Mouse (Mus musculus) heart, postnatal 25 days (tissue): ENCODE measurements around the gene Nrros. TPM values are rescaled to one million over a fixed set of nuclear protein-coding genes. Genes with fewer than 3 reads are reported as not detected.
A peak's percentile ranks its signal among the peaks of the same experiment; 100 is the strongest.
"Not testable (repeated sequence)": the region's sequence is repeated elsewhere in the genome, so short reads cannot be mapped to it uniquely, and the experiment has no call there.

Experiments used
- DNase-seq: peaks from one replicate; pipeline ENCODE4 v3.0.0; 2022; ENCODE audit warnings: low spot score
- intact Hi-C: fragments of 180-260 bp; cut with DNase I; formaldehyde crosslinking; loops from one replicate; pipeline ENCODE4 v1.15.1; 2025
- total RNA-seq, 2 experiments: library from RNA; stranded (reverse); gene quantifications; 2 replicates each; pipeline ENCODE4 v1.2.3; 2021

Nrros gene
- total RNA-seq, 2 experiments from 2014 or later: 5.3 to 5.6 TPM

DNA sequence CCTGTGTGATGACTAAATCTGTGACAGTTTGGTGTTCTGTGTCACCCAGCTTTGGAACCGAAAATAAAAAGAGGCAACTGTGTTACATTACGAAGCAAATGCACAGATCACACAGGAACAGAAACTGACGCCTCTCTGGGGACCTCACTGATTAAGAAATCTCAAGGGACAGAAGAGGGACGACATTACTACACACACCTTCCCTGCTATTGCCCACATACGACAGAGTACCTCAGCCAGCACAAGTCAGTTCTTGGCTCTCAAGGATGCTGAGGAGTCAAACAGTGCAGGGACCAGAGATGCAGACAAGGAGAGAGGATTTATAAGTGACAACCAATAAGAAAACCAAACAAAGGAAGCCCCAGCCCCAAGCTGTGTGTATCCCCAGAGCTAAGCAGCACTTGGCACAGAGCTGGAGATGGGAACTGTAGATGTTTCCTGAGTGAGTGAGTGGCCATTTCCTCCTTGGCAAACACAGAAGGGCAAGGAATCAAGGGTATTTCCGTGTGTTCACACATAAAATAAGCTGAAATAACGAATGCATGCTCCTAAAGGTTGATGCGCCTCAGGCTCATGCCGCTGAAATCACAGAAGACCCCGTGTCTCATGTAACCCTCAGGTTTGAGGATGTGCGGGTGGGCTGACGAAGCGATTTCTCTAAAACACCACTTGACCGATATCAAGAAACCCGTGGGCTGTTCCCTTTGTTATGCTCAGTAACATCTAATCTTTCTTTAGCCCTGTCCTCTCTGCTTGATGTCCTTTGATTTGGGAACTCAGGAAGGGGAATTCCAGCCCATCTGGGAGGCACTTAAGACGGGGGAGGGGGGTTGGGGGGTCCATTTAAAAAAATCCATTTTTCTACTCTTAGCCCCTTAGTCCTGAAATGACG, 40.7 kb downstream of the Nrros start:
- intact Hi-C loops: no loop called here

DNA sequence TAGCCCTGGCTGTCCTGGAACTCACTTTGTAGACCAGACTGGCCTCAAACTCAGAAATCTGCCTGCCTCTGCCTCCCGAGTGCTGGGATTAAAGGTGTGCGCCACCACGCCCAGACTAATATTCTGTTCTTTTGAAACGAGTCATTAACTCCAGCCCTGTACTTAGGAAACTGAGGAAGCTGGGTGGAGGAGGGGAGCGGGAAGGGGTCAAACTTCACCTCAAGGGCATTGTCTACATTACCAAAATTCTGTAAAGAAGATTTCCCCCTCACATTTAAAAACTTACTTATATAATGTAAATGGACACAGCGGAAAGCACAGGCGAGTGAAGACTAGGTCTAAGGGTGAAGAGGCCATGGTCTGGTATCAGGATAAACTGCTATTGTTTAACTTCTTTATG, 41.4 kb downstream of the Nrros start:
- intact Hi-C loops: no loop called here
- no peak for DNase-seq

More for the DNA sequence above, 40.7 kb downstream of the Nrros start:
- DNase-seq: no peak

GRCm38 (mm10) chr16:32120454-32120853, 44.9 kb downstream of the Nrros start:
- DNase-seq: no peak
- intact Hi-C loops: no loop called here

DNA sequence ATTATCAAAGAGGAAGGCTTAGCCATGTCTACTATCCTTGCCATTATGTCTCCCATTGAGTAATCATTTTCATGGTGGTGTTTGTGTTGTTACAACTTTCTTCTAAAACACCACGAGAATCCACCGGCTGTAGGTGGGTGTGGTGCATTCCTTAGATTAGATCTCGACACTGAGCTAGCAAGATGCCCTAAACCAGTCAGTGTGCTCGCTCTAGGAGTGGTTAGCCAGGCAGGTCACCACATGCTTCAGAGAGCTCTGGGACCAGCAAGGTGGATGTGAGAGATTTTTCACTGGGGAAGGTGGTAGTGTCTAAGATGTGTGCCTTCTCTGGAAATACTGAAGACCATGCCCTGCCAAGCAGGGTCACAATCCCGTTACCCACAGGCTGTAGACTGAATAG, 49.2 kb downstream of the Nrros start:
- DNase-seq: no peak
- intact Hi-C loops: loop anchor here (5.0 to 10.0 kb wide), 3 partner anchors 49 to 381 kb away; partner anchors contain the start of genes Nrros and Zdhhc19

GRCm38 (mm10) chr16:32115781-32116180, 49.6 kb downstream of the Nrros start:
- intact Hi-C loops: loop anchor here (5.0 to 10.0 kb wide), 3 partner anchors 49 to 382 kb away; partner anchors contain the start of genes Nrros and Zdhhc19
- no peak for DNase-seq

GRCm38 (mm10) chr16:32114968-32115695, 50.3 kb downstream of the Nrros start:
- intact Hi-C loops: loop anchor here (5.0 to 10.0 kb wide), 3 partner anchors 50 to 382 kb away; partner anchors contain the start of genes Nrros and Zdhhc19
- peak; percentile 63 for DNase-seq

GRCm38 (mm10) chr16:32114406-32114805, 51.0 kb downstream of the Nrros start:
- no peak for DNase-seq

DNA sequence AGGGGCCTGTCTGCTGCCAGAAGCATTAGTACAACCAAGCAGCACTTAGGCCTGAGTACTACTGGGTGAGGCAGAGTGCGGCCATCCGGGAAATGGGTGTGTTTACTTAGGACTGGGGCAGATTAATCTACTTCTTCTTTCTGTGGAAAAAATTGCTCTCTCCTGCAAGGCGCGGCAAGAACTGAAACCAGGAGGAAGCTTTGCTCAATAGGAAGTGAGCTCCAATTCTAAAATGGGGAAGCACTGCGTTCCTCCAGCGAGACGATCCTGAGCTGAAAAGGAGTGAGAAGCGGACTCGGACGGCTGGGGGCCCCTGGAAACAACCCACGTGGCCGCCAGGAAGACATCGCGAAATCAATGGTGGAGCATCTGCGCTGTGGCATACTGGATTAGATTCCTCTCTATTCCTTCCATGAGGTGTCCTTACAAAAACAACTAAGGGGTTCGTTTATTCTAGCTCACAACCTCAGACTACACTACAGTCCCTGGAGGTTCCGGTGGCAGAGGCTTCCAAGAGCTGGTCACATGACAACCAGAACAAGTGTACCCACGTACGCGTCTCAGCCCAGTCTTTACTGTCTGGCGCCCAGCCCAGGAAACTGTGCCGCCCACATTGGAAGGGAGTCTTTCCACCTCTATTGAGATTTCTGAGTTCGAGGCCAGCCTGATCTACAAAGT, 51.7 kb downstream of the Nrros start:
- intact Hi-C loops: loop anchor here (10.0 kb wide), 1 partner anchor 51 kb away; the partner anchor contains the start of gene Nrros
- peak; percentile 49 for DNase-seq

More at GRCm38 (mm10) chr16:32114406-32114805, 51.0 kb downstream of the Nrros start:
- intact Hi-C loops: loop anchor here (10.0 kb wide), 1 partner anchor 50 kb away; the partner anchor contains the start of gene Nrros

- no peak for DNase-seq
- intact Hi-C loops: loop anchor here (10.0 kb wide), 1 partner anchor 54 kb away; the partner anchor contains the start of gene Nrros
Observed at GRCm38 (mm10) chr16:32110951-32111699, 54.3 kb downstream of the Nrros start.

DNA sequence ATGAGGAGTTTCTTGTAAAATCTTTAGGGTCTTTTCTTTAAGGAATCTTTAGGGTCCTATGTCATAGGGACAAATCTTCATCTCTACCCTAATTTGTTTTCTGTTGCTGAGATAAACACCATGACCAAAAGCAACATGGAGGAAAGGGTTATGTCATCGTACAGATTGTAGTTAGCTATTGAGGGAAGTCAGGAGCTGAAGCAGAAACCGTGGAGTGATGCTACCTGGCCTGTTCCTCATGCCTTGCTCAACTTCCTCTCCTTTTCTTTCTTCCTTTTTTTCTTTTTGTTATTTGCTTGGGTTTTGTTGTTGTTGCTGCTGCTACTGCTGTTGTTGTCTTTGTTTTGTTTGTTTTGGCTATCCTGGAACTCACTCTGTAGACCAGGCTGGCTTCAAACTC, 56.8 kb downstream of the Nrros start:
- intact Hi-C loops: no loop called here
- no peak for DNase-seq

DNA sequence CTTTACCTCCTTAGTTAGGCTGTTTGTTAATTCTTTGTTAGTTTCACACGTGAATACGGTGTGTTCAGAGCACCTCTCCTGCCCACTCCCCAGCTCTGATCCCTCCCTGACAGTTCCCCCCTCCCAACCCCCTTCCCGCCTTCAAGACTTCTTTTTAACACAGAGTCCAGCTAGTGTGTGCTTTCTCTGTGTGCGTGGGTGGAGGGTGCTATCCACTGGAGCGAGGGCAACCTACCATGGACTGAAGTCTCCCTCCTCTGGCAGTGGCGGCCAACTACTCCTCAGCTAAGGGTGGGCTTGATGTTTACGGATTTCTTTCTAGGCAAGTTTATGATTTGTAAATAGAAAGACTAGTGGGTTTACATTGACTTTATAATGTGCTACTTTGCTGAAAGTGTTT, 57.2 kb downstream of the Nrros start:
- no peak for DNase-seq
- intact Hi-C loops: no loop called here

- DNase-seq: no peak
- intact Hi-C loops: no loop called here
Observed at GRCm38 (mm10) chr16:32107342-32108045, 57.9 kb downstream of the Nrros start.

GRCm38 (mm10) chr16:32105698-32106097, 59.7 kb downstream of the Nrros start:
- intact Hi-C loops: no loop called here
- DNase-seq: no peak

- DNase-seq: no peak
- intact Hi-C loops: no loop called here
Observed at GRCm38 (mm10) chr16:32102295-32102694, 63.1 kb downstream of the Nrros start.

DNA sequence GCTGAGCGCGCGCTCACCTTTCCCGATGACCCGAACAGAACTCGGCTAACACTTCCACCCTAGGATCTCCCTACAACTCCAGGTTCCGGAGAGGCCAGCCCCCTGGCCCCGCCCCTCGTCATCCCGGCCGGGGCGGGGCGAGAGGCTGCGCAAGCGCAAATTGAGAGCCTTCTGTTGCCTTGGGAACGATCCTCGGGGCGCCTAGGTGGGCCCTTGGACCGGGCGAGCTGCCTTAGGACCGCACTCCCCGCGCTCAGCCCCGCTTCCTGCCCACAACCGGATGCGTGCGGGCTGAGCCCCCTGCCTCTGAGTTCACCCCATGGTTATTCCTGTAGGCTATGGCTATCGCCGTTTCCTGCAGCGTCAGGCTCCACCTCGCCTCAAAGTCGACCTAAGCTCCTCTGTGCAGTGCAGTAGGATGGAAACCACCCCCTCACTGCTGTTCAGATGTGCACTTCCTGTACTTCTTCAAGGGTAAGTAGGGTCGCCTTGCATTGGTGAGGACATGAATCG, 65.7 kb downstream of the Nrros start, which contains the start of the genes Pigx and Cep19:
TSS of gene Pigx (minus strand) at position 103 of the 513 bp plus-strand sequence.
TSS of gene Cep19 (plus strand) at position 163 of the 513 bp plus-strand sequence.
- peak; percentile 85 for DNase-seq
- intact Hi-C loops: loop anchor here (2.0 kb wide), 1 partner anchor 15 kb away; no protein-coding TSS in a partner anchor

DNA sequence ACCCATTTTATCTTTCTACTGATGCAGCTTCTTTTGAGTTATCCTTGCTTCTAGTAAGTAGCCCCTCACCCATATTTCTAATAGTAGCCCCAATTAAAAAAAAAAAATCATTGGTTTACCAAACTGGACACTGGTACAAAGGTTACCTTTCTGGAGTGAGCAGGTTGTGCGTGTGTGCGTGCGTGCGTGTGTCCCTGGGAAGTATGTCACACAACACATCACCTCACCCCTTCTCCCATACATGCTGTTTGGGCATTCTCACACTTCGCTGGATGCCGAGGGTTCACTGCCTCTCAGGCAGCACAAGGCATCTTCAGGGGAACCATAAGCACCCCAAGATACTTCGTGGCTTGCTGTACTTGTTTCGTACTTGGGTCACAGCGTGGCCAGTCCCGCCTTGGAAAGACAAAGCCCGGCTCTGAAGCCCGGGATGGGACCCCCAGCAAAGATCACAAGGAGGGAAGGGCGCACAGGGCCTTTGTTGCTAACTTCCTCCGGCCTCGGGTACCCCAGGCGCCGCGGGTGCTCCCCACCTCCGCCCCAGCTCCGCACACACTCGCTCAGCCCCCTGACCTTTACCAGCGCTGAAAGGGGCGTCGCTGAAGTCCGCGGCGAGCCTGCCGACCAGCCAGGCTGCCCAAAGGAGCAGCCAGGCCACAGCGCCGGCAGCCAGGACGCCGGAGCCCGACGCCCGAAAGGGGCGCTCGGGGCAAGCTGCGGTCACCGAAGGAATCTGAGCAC, 66.3 kb downstream of the Nrros start:
- no peak for DNase-seq
- intact Hi-C loops: loop anchor here (2.0 kb wide), 1 partner anchor 14 kb away; no protein-coding TSS in a partner anchor

DNA sequence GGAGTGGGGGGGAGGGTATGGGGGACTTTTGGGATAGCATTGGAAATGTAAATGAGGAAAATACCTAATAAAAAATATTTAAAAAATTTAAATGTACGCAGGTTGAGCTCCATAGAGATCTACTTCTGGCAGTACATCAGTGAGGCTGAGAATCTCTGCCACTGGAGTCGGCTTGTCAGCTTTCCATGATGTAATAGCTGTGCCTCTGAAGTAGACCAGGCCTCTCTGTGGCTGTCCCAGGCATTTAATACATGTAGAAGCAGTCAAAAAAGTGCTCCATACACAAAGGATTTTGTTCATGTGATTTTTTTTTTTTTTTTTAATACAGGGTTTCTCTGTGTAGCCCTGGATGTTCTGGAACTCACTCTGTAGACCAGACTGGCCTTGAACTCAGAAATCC, 67.6 kb downstream of the Nrros start:
- not testable (repeated sequence) for DNase-seq
- intact Hi-C loops: loop anchor here (2.0 kb wide), 1 partner anchor 13 kb away; no protein-coding TSS in a partner anchor
